Mouse (Mus musculus) midbrain, postnatal 0 days (tissue): ENCODE data around the gene Cuzd1. TPM values are rescaled to one million over a fixed set of nuclear protein-coding genes. Genes with fewer than 3 reads are reported as not detected.

Experiments
- ATAC-seq: fragments of 200-750 bp; cut with Nextera tagmentation; 2 replicates; pipeline ENCODE4 v1.8.0; 2017; ENCODE audit warnings: moderate number of reproducible peaks, mild to moderate bottlenecking, moderate TSS enrichment, moderate library complexity; ENCODE audit not compliant: low FRiP score
- DNase-seq: peaks from one replicate; pipeline ENCODE4 v3.0.0-alpha.2; 2015; ENCODE audit warnings: low spot score
- H3K27ac ChIP-seq: fragments of 300-500 bp; sonication (generic); 2 replicates; pipeline ENCODE4 v1.5.1; 2014; ENCODE audit warnings: low read depth, mild to moderate bottlenecking, low read length, mixed read lengths
- H3K27me3 ChIP-seq: fragments of 300-500 bp; sonication (generic); 2 replicates; pipeline ENCODE4 v1.6.1; 2014; ENCODE audit warnings: low read length, control low read depth, mixed read lengths; ENCODE audit not compliant: insufficient read depth
- H3K36me3 ChIP-seq: fragments of 300-500 bp; sonication (generic); 2 replicates; pipeline ENCODE4 v1.6.1; 2014; ENCODE audit warnings: low read length, control low read depth, mixed read lengths; ENCODE audit not compliant: insufficient read depth
- H3K4me1 ChIP-seq: fragments of 300-500 bp; sonication (generic); 2 replicates; pipeline ENCODE4 v1.6.1; 2014; ENCODE audit warnings: mild to moderate bottlenecking, control low read depth, antibody characterized with exemption, low read length, mixed read lengths; ENCODE audit not compliant: insufficient read depth
- H3K4me2 ChIP-seq: fragments of 300-500 bp; sonication (generic); 2 replicates; pipeline ENCODE4 v1.6.1; 2014; ENCODE audit warnings: low read depth, mild to moderate bottlenecking, low read length, mixed read lengths; ENCODE audit not compliant: poor library complexity, severe bottlenecking
- H3K4me3 ChIP-seq: fragments of 300-500 bp; sonication (generic); 2 replicates; pipeline ENCODE4 v1.5.1; 2014; ENCODE audit warnings: low read depth, mild to moderate bottlenecking, low read length, moderate library complexity
- H3K9ac ChIP-seq: fragments of 300-500 bp; sonication (generic); replicated peaks from 2 replicates; pipeline ENCODE4 v1.6.1; 2014; ENCODE audit warnings: mild to moderate bottlenecking, low read length, moderate library complexity, mixed read lengths; ENCODE audit not compliant: poor library complexity, severe bottlenecking
- H3K9me3 ChIP-seq: fragments of 300-500 bp; sonication (generic); 2 replicates; pipeline ENCODE4 v1.6.1; 2016; ENCODE audit warnings: low read length, control low read depth
- CTCF ChIP-seq: IDR thresholded peaks from 2 replicates; pipeline ENCODE4 v1.5.1; 2016; ENCODE audit warnings: antibody characterized with exemption, mild to moderate bottlenecking
- WGBS: fragments of 180-500 bp; shearing (Covaris S2); extraction: QIAGEN DNeasy Blood & Tissue Kit; methylation state at CpG from one replicate; pipeline ENCODE4 v1.1.7; 2014; 5-methylcytosine and 5-hydroxymethylcytosine counted together
- polyA plus RNA-seq: library from polyadenylated mRNA; unstranded; fragments of >200 nt; fragmentation: Nextera tagmentation; extraction: Ambion mirVana; gene quantifications from 2 replicates; pipeline ENCODE4 v1.2.1, GENCODE M21; 2015
- total RNA-seq: library from RNA; depleted of rRNA; stranded (reverse); fragments of >200 nt; gene quantifications from 2 replicates; pipeline ENCODE4 v1.2.3, GENCODE M21; 2014; rRNA removed

The Cuzd1 gene
- total RNA-seq (not detected in 2 replicates), polyA plus RNA-seq (0.06 and 0.07 TPM in 2 replicates)

DNA sequence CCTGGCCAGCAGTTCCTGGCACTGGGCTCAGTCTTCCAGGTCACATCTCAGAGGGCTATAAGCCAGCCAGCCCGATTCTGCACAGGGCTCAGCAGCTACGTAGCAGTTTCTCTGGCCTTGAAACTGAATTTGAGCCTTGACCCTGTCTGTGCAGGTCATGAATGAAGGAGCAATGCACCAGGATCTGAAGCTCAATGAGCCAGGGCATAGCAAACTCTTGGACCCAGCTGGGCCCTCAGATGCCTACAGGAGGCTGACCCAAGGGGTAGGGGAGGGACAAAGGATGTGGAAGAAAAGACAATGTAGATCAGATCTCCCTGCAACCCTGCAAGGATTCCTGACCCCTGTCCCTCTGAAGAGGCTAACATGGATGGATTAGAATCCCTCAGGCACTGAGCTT lies at the start of gene Cuzd1:
Gene Cuzd1, minus strand, starts transcription at position 101 of the 400 bp plus-strand sequence.
- no peak within 1 kb of the TSS for H3K9ac ChIP-seq
- no peaks in the 10 kb centered on the region for H3K4me1 ChIP-seq
- no peaks in the 10 kb centered on the region for H3K27me3 ChIP-seq
- no peak for TF ChIP-seq CTCF
- no peak for ATAC-seq
- H3K27ac ChIP-seq = no peak within 1 kb of the TSS
- no peaks in the 10 kb centered on the region for H3K36me3 ChIP-seq
- H3K4me2 ChIP-seq = no peak within 1 kb of the TSS
- 81% methylated on average over 2 of the region's 2 CpGs for WGBS
- no peak for DNase-seq
- no peak within 1 kb of the TSS for H3K4me3 ChIP-seq
- H3K9me3 ChIP-seq = no peaks in the 10 kb centered on the region

DNA sequence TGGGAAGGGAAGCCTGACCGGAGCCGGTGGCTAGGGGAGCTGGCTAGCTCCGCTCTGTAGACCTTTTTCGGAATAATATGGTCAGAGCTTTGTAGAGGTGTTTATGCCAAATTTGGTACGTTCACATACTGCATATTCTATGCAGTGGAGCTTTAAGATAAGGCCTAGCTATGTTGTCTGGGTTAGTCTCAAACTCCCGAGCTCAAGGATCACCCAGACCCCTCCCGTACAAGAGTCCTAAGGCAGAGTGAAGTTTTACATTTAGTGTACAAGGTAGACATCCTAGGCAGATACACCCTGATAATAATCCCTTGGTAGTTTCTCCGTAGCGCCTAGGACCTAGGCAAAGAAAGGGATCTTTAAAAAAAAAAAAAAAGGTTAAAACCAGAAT lies 49.4 kb upstream of the Cuzd1 start:
- peak overlapping the region; percentile 72 for H3K9ac ChIP-seq
- TF ChIP-seq CTCF = no peak
- H3K27ac ChIP-seq = peak overlapping the region; percentile 75
- WGBS = 4% methylated on average over 9 of the region's 9 CpGs
- H3K4me3 ChIP-seq = peak overlapping the region; percentile 62
- no peaks in the 10 kb centered on the region for H3K9me3 ChIP-seq
- DNase-seq (no peak), ATAC-seq (peak; percentile 54; the same call in 1 of the 2 replicates)
- H3K4me2 ChIP-seq = peak overlapping the region; percentile 73
- H3K27me3 ChIP-seq = no peaks in the 10 kb centered on the region
- H3K4me1 ChIP-seq = no peaks in the 10 kb centered on the region
- H3K36me3 ChIP-seq = no peaks in the 10 kb centered on the region

DNA sequence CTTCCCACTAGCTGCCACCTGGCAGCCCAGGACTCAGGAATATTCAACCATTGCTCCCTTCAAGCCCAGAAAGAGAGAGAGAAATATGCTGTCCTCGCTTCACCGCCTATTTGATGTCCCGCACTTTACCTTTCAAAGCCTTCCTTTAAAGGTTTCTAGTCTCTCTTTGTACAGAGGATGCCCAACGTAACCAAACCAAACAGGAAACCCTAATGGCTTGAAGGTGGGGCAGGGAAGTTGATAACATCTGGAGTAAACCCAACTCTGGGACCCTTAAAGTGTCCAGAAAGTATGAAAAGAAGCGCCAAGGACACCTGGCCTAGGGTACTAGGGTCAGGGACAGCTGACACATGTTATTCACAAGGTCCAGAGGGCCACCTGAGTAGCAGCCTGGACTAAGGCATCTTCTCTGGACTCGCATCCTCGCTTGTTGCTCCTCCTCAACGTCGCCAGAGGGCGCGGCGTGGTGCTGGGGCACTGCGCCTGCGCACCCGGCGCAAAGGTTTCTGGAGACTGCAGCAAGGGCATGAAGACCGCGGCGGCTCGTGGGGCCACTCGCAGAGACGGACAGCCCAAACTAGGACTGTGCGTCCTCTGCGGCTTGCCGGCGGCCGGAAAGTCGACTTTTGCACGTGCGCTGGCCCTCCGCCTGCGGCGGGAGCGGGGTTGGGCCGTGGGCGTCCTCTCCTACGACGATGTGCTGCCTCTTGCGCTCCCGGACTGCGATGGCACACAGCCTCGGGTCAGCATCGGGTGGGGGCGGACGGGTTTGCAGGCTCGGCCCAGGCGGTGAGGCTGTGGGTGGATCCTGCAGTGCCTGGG lies 48.8 kb upstream of the Cuzd1 start, which contains the start of gene Pstk:
Gene Pstk, plus strand, starts transcription at position 494 of the 822 bp plus-strand sequence.
- peak within 1 kb of the TSS; percentile 73 for H3K4me2 ChIP-seq
- ATAC-seq (peak; percentile 92), DNase-seq (peak; percentile 92)
- peak within 1 kb of the TSS; percentile 72 for H3K9ac ChIP-seq
- 5% methylated on average over 47 of the region's 47 CpGs for WGBS
- H3K4me3 ChIP-seq = peak within 1 kb of the TSS; percentile 62
- peak; percentile 87 for TF ChIP-seq CTCF
- peak within 1 kb of the TSS; percentile 75 for H3K27ac ChIP-seq
- H3K9me3 ChIP-seq = no peaks in the 10 kb centered on the region
- no peaks in the 10 kb centered on the region for H3K4me1 ChIP-seq
- H3K36me3 ChIP-seq = no peaks in the 10 kb centered on the region
- no peaks in the 10 kb centered on the region for H3K27me3 ChIP-seq

DNA sequence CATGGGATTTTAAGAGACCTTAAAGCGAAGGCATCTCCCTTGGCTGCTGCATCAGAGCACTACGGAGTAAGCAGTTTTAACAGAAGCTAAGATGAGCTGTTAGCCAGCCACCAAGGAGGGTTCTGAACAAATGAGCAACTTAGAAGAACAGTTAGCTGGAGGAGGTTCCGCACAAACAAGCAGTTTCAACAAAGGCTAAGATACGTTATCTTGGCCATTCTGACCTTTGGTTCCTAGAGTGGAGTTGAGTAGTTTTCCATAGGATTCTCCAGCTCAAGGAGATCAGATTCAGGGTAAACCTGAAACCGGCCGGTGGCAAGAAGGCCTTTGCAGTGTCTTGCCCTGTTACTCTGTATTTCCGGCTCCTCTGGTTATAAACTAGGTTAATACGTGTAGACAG lies 42.0 kb upstream of the Cuzd1 start:
- no peak overlapping the region for H3K4me3 ChIP-seq
- WGBS = 95% methylated on average over 8 of the region's 8 CpGs
- DNase-seq (no peak), ATAC-seq (no peak)
- no peaks in the 10 kb centered on the region for H3K36me3 ChIP-seq
- no peak overlapping the region for H3K4me2 ChIP-seq
- no peaks in the 10 kb centered on the region for H3K9me3 ChIP-seq
- H3K27ac ChIP-seq = no peak overlapping the region
- no peaks in the 10 kb centered on the region for H3K27me3 ChIP-seq
- H3K4me1 ChIP-seq = no peaks in the 10 kb centered on the region
- no peak for TF ChIP-seq CTCF
- H3K9ac ChIP-seq = no peak overlapping the region

DNA sequence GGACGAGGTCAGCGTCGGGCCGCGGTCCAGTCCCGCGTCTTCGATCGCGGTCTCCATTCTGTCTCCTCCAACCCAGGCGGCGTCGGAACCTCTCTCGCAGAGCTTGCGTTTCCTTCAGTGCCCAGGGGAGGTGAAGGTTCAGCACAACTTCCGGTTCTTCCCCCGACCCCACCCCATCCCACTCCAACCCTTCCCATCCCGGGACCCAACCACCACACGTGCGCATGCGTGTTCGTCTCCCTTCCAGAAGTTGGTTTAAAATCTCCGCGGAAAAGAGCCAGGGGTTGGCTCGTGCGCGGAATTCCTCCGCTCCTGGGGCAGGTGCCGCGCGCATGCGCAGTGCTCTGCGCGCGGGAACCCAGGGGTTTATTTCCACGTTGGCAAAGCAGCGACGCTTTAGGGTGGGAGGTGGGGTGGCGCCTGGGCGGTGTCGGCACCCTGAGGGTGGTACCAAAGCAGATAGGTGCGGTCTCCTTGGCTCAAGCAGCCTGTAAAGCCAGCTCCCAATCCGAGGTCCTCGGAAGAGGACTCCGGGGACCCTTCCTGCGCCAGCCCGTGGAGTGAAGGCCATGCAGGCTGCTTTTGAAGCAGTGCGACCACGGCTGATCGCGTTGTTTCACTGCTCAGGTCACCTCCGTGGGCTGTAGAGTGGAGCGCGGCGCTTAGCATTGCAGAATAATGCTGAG lies 40.7 kb upstream of the Cuzd1 start, which contains the start of gene 2310057M21Rik:
Gene 2310057M21Rik, minus strand, starts transcription at position 145 of the 686 bp plus-strand sequence.
- Histone ChIP-seq H3K9ac (peak within 1 kb of the TSS; percentile 90), H3K27ac (peak within 1 kb of the TSS; percentile 77), H3K4me2 (peak within 1 kb of the TSS; percentile 86), H3K4me1 (no peaks in the 10 kb centered on the region), H3K9me3 (no peaks in the 10 kb centered on the region), H3K27me3 (no peaks in the 10 kb centered on the region), H3K36me3 (no peaks in the 10 kb centered on the region), H3K4me3 (peak within 1 kb of the TSS; percentile 94)
- under 1% methylated on average over 55 of the region's 55 CpGs for WGBS
- 0 out of 2 replicates have a peak, but pooled peaks have one; percentile 1 for TF ChIP-seq CTCF
- DNase-seq (peak; percentile 99), ATAC-seq (peak; percentile 99)
